Mouse (Mus musculus) liver, embryonic 11.5 days (tissue): ENCODE data around the gene Cnnm3. TPM values are rescaled to one million over a fixed set of nuclear protein-coding genes. Genes with fewer than 3 reads are reported as not detected.
"Not testable (repeated sequence)": the region's sequence is repeated elsewhere in the genome, so short reads cannot be mapped to it uniquely, and the experiment has no call there.

Experiments used
- ATAC-seq: fragments of 200-750 bp; cut with Nextera tagmentation; replicated peaks from 2 replicates; pipeline ENCODE4 v1.8.0; 2017; ENCODE audit warnings: moderate number of reproducible peaks, mild to moderate bottlenecking, moderate TSS enrichment, moderate library complexity; ENCODE audit not compliant: low FRiP score
- DNase-seq: peaks from one replicate; pipeline ENCODE4 v3.0.0-alpha.2; 2017; ENCODE audit warnings: low spot score
- H3K27ac ChIP-seq: fragments of 300-500 bp; sonication (generic); 2 replicates; pipeline ENCODE4 v1.5.1; 2014; ENCODE audit warnings: mild to moderate bottlenecking, low read depth, low read length, control low read depth
- H3K27me3 ChIP-seq: fragments of 300-500 bp; sonication (generic); replicated peaks from 2 replicates; pipeline ENCODE4 v1.6.1; 2014; ENCODE audit warnings: low read length, mixed read lengths; ENCODE audit not compliant: control insufficient read depth, insufficient read depth
- H3K36me3 ChIP-seq: fragments of 300-500 bp; sonication (generic); 2 replicates; pipeline ENCODE4 v1.6.1; 2014; ENCODE audit warnings: mild to moderate bottlenecking, low read length, moderate library complexity, mixed read lengths; ENCODE audit not compliant: control insufficient read depth, insufficient read depth
- H3K4me1 ChIP-seq: fragments of 300-500 bp; sonication (generic); replicated peaks from 2 replicates; pipeline ENCODE4 v1.6.1; 2014; ENCODE audit warnings: low read length, mixed read lengths; ENCODE audit not compliant: control insufficient read depth, insufficient read depth
- H3K4me2 ChIP-seq: fragments of 300-500 bp; sonication (generic); 2 replicates; pipeline ENCODE4 v1.6.1; 2014; ENCODE audit warnings: mild to moderate bottlenecking, control low read depth, moderate library complexity
- H3K4me3 ChIP-seq: fragments of 300-500 bp; sonication (generic); 2 replicates; pipeline ENCODE4 v1.5.1; 2014; ENCODE audit warnings: low read depth, low read length, control low read depth
- H3K9ac ChIP-seq: fragments of 300-500 bp; sonication (generic); 2 replicates; pipeline ENCODE4 v1.6.1; 2014; ENCODE audit warnings: low read depth, low read length, control low read depth
- H3K9me3 ChIP-seq: fragments of 300-500 bp; sonication (generic); 2 replicates; pipeline ENCODE4 v1.6.1; 2016; ENCODE audit warnings: low read length, inconsistent platforms, mixed read lengths; ENCODE audit not compliant: control insufficient read depth
- WGBS: fragments of 180-500 bp; shearing (Covaris S2); extraction: QIAGEN DNeasy Blood & Tissue Kit; methylation state at CpG from one replicate; pipeline ENCODE4 v1.1.7; 2014; 5-methylcytosine and 5-hydroxymethylcytosine counted together
- polyA plus RNA-seq: library from polyadenylated mRNA; unstranded; fragments of >200 nt; fragmentation: Nextera tagmentation; extraction: Ambion mirVana; gene quantifications from 2 replicates; pipeline ENCODE4 v1.2.1, GENCODE M21; 2014

The Cnnm3 gene
- polyA plus RNA-seq, 1 experiment from 2014 or later = 3.3 TPM

DNA sequence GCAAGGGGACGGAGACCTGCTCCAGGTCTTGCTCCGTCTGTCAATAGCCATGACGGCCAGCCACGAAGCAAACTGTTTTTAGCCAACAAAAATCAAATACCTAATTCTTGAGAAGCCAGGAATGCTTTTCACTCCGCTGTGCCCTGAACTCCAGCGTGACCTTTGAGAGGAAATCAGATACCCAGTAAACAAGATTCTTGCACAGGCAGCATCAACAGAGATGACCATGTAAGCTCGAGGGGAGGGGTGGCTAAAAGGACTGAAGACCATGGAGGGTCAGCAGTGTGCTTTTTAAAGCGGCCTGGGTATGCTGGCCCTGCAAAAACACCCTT lies 24.7 kb downstream of the Cnnm3 start:
- ATAC-seq (no peak), DNase-seq (no peak)
- WGBS = 63% methylated on average over 8 of the region's 8 CpGs
- Histone ChIP-seq H3K27me3 (no peaks in the 10 kb centered on the region), H3K4me1 (no peaks in the 10 kb centered on the region), H3K27ac (no peak overlapping the region), H3K36me3 (peaks cover 4% of the 10 kb centered on the region), H3K4me2 (no peak overlapping the region), H3K9ac (no peak overlapping the region), H3K4me3 (no peak overlapping the region), H3K9me3 (no peaks in the 10 kb centered on the region)

DNA sequence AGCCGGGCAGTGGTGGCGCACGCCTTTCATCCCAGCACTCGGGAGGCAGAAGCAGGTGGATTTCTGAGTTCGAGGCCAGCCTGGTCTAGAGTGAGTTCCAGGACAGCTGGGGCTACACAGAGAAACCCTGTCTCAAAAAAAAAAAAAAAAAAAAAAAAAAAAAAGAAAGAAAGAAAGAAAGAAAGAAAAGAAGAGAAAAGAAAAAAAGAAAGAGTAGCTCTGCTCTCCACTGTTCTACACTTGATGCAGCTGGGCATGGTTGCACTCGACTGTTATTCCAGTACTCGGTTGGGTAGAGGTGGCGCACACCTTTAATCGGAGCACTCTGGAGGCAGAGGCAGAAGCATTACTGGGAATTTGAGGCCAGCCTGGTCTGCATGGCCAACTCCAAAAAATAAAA lies 25.1 kb downstream of the Cnnm3 start, which contains the start of gene Ankrd23:
Gene Ankrd23, minus strand, starts transcription at position 101 of the 400 bp plus-strand sequence.
- H3K4me1 ChIP-seq, H3K9ac ChIP-seq, H3K27me3 ChIP-seq, H3K4me3 ChIP-seq, H3K27ac ChIP-seq, H3K9me3 ChIP-seq, H3K36me3 ChIP-seq, DNase-seq, H3K4me2 ChIP-seq, ATAC-seq: not testable (repeated sequence)
- WGBS = 89% methylated on average over 9 of the region's 9 CpGs

DNA sequence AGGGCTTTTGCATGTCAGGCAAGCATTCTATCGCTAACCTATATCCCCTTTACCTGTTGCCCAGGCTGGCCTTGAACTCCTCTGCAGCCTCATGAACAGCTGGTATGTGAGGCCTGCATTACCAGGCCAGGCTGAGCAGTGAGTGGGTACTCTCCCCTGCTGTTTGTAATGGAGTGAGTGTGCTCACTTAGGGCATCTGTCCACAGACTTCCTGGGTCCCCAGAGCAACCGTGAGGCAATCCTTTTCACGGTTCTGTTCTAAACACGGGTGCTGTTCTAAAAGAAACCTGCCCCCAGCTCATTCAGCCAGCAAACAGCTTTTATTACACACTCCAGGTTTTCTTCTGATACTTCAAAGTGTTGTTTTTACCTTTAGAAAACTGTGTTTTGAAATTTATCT lies 27.1 kb downstream of the Cnnm3 start:
- DNase-seq = no peak
- Histone ChIP-seq H3K27ac (no peak overlapping the region), H3K9me3 (no peaks in the 10 kb centered on the region), H3K4me1 (no peaks in the 10 kb centered on the region), H3K27me3 (no peaks in the 10 kb centered on the region), H3K9ac (no peak overlapping the region), H3K4me3 (no peak overlapping the region), H3K36me3 (peaks cover 10% of the 10 kb centered on the region), H3K4me2 (no peak overlapping the region)
- no peak for ATAC-seq
- WGBS = 84% methylated on average over 4 of the region's 4 CpGs

- ATAC-seq = peak; percentile 73
- Histone ChIP-seq H3K4me1 (no peaks in the 10 kb centered on the region), H3K36me3 (peaks cover 10% of the 10 kb centered on the region), H3K4me3 (no peak within 1 kb of the TSS), H3K27ac (no peak within 1 kb of the TSS), H3K4me2 (no peak within 1 kb of the TSS), H3K9me3 (no peaks in the 10 kb centered on the region), H3K9ac (no peak within 1 kb of the TSS), H3K27me3 (no peaks in the 10 kb centered on the region)
- WGBS = 61% methylated on average over 9 of the region's 9 CpGs
- DNase-seq = no peak
Observed at GRCm38 (mm10) chr1:36539186-36539585, 27.5 kb downstream of the Cnnm3 start, which contains the start of gene Gm42417. Gene Gm42417, minus strand, starts transcription at chr1:36539429.

DNA sequence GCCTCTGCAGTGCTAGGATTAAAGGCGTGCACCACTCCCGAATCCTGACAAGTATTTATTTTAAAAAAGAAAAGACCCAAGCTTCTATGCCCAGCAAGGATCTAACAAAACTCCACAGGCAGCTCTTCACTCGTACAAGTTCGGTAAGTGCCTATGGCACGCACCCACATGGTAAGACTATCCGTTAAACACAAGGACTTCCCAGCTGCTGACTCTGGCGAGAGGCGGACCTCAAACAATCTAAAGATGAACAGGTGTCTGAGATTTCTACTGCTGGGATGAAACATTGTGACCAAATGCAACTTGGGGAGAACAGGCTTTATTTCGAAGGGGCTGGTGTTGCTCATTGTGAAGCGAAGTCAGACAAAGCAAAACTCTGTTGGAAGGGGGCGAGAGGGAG lies 28.5 kb downstream of the Cnnm3 start:
- H3K4me2 ChIP-seq = no peak overlapping the region
- no peaks in the 10 kb centered on the region for H3K4me1 ChIP-seq
- H3K4me3 ChIP-seq = no peak overlapping the region
- H3K36me3 ChIP-seq = peaks cover 10% of the 10 kb centered on the region
- ATAC-seq (no peak), DNase-seq (no peak)
- H3K27me3 ChIP-seq = no peaks in the 10 kb centered on the region
- H3K27ac ChIP-seq = no peak overlapping the region
- H3K9ac ChIP-seq = no peak overlapping the region
- 89% methylated on average over 11 of the region's 11 CpGs for WGBS
- no peaks in the 10 kb centered on the region for H3K9me3 ChIP-seq

GRCm38 (mm10) chr1:36540807-36541206 lies 29.1 kb downstream of the Cnnm3 start:
- WGBS = 91% methylated on average over 12 of the region's 12 CpGs
- Histone ChIP-seq H3K9me3 (no peaks in the 10 kb centered on the region), H3K9ac (no peak overlapping the region), H3K4me3 (no peak overlapping the region), H3K27me3 (no peaks in the 10 kb centered on the region), H3K4me2 (no peak overlapping the region), H3K36me3 (peaks cover 10% of the 10 kb centered on the region), H3K27ac (no peak overlapping the region), H3K4me1 (peaks cover 5% of the 10 kb centered on the region; the same call in 1 of the 2 replicates)
- DNase-seq (no peak), ATAC-seq (no peak)

- Histone ChIP-seq H3K9ac (no peak overlapping the region), H3K9me3 (no peaks in the 10 kb centered on the region), H3K4me1 (peaks cover 10% of the 10 kb centered on the region; the same call in 1 of the 2 replicates), H3K4me3 (no peak overlapping the region), H3K36me3 (peaks cover 10% of the 10 kb centered on the region), H3K27ac (no peak overlapping the region), H3K4me2 (no peak overlapping the region), H3K27me3 (no peaks in the 10 kb centered on the region)
- DNase-seq (no peak), ATAC-seq (no peak)
- WGBS = 93% methylated on average over 16 of the region's 16 CpGs
Observed at GRCm38 (mm10) chr1:36541844-36542243, 30.2 kb downstream of the Cnnm3 start.

GRCm38 (mm10) chr1:36542925-36543324 lies 31.3 kb downstream of the Cnnm3 start:
- H3K27ac ChIP-seq = no peak overlapping the region
- H3K9me3 ChIP-seq = no peaks in the 10 kb centered on the region
- H3K4me3 ChIP-seq = no peak overlapping the region
- ATAC-seq (no peak), DNase-seq (no peak)
- no peaks in the 10 kb centered on the region for H3K27me3 ChIP-seq
- 95% methylated on average over 9 of the region's 9 CpGs for WGBS
- H3K36me3 ChIP-seq = peaks cover 10% of the 10 kb centered on the region
- H3K9ac ChIP-seq = no peak overlapping the region
- peaks cover 14% of the 10 kb centered on the region for H3K4me1 ChIP-seq
- H3K4me2 ChIP-seq = no peak overlapping the region

- H3K4me1 ChIP-seq = peaks cover 17% of the 10 kb centered on the region
- WGBS = 55% methylated on average over 2 of the region's 2 CpGs
- no peak overlapping the region for H3K4me3 ChIP-seq
- H3K27ac ChIP-seq = no peak overlapping the region
- ATAC-seq (no peak), DNase-seq (no peak)
- no peak overlapping the region for H3K9ac ChIP-seq
- H3K4me2 ChIP-seq = peak overlapping the region; percentile 71
- no peaks in the 10 kb centered on the region for H3K27me3 ChIP-seq
- no peaks in the 10 kb centered on the region for H3K9me3 ChIP-seq
- H3K36me3 ChIP-seq = peaks cover 10% of the 10 kb centered on the region
Observed at GRCm38 (mm10) chr1:36545382-36545781, 33.7 kb downstream of the Cnnm3 start.
